ENCODE assay signal across 17 mouse cellular contexts in genomic region chr17:35749685-35750084, GRCm38 (mm10). TPM values are rescaled to one million over a fixed set of nuclear protein-coding genes. Genes with fewer than 3 reads are reported as not detected.
"Had no signal": no experiment of that assay in that cellular context is flagged by ENCODE, and none has a peak within 500 bp of the region (broad histone marks: within the 10 kb centered on the region; RNA-seq: fewer than 3 reads in every experiment).

No protein-coding gene starts in this region.

- H3K36me3 ChIP-seq: limb, embryonic 13.5 days; midbrain, embryonic 12.5 days; neural tube, embryonic 13.5 days had no signal

- H3K27ac ChIP-seq: kidney, postnatal 0 days; limb, embryonic 13.5 days; liver, embryonic 14.5 days; midbrain, embryonic 12.5 days; neural tube, embryonic 13.5 days had no signal

- H3K9ac ChIP-seq: limb, embryonic 13.5 days; liver, embryonic 14.5 days; midbrain, embryonic 12.5 days; neural tube, embryonic 13.5 days had no signal

- H3K27me3 ChIP-seq: limb, embryonic 13.5 days; midbrain, embryonic 12.5 days; neural tube, embryonic 13.5 days had no signal

- H3K4me3 ChIP-seq: limb, embryonic 13.5 days; midbrain, embryonic 12.5 days; neural tube, embryonic 13.5 days had no signal

- H3K4me2 ChIP-seq: limb, embryonic 13.5 days; midbrain, embryonic 12.5 days; neural tube, embryonic 13.5 days had no signal

- H3K4me1 ChIP-seq: limb, embryonic 13.5 days; midbrain, embryonic 12.5 days had no signal

- H3K9me3 ChIP-seq: limb, embryonic 13.5 days; midbrain, embryonic 12.5 days; neural tube, embryonic 13.5 days had no signal

- DNase-seq: kidney, adult 11 months; kidney, adult 9 months; kidney, postnatal 36 days; layer of hippocampus, adult 9-11 months; layer of hippocampus, postnatal 36 days; left cerebral cortex, postnatal 4 days; lung, adult 18-20 months; retina, postnatal 1 day; thymus, adult 18-20 months; thymus, postnatal 25 days had no signal

- ATAC-seq: midbrain, embryonic 16.5 days had no signal

RNA-seq across cellular contexts. Expression of gene Ddr1, which starts 45.3 kb away (rescaled TPM):
- total RNA-seq: megakaryocyte-erythroid progenitor cell, adult 5-6 weeks had no signal
